Mouse (Mus musculus): ENCODE measurements around the gene Arel1. TPM values are rescaled to one million over a fixed set of nuclear protein-coding genes. Genes with fewer than 3 reads are reported as not detected.

Arel1 gene
- 3.2 and 3.4 TPM in 2 replicates for polyA plus RNA-seq (2012)

GRCm38 (mm10) chr12:84970428-84971096, at the start of gene Arel1, which contains the start of gene Fcf1:
Arel1 (minus strand) TSS chr12:84970900.
Fcf1 (plus strand) TSS chr12:84970897.

GRCm38 (mm10) chr12:84996083-84996496, 25.4 kb upstream of the Arel1 start, which contains the start of gene Ylpm1:
Ylpm1 (plus strand) TSS chr12:84996321.

GRCm38 (mm10) chr12:84876481-84877121, 94.1 kb downstream of the Arel1 start, which contains the start of gene Ltbp2:
Ltbp2 (minus strand) TSS chr12:84876532.

Other genes starting within 250 kb of the Arel1 start
- gene Npc2, start 197.7 kb downstream of the Arel1 start, polyA plus RNA-seq (2012) = 313 and 426 TPM in 2 replicates
- gene Isca2, start 197.6 kb downstream of the Arel1 start, polyA plus RNA-seq (2012) = 30.2 and 32.4 TPM in 2 replicates
- gene Ltbp2, start 94.4 kb downstream of the Arel1 start, polyA plus RNA-seq (2012) = 0.12 TPM in 1 of 2 replicates, not detected in the other
- 13.0 and 18.4 TPM in 2 replicates for gene Fcf1, start within 50 bp of the Arel1 start, polyA plus RNA-seq (2012)
- gene Ylpm1, start 25.4 kb upstream of the Arel1 start, polyA plus RNA-seq (2012) = 34.4 and 42.6 TPM in 2 replicates
- gene Prox2, start 139.9 kb upstream of the Arel1 start, polyA plus RNA-seq (2012) = 1.6 and 1.9 TPM in 2 replicates
- gene Dlst, start 139.9 kb upstream of the Arel1 start, polyA plus RNA-seq (2012) = 494 and 513 TPM in 2 replicates
- gene Rps6kl1, start 180.4 kb upstream of the Arel1 start, polyA plus RNA-seq (2012) = 0.27 and 0.35 TPM in 2 replicates
- 0.32 and 0.35 TPM in 2 replicates for gene Pgf, start 206.9 kb upstream of the Arel1 start, polyA plus RNA-seq (2012)
- 234 and 376 TPM in 2 replicates for gene Eif2b2, start 248.6 kb upstream of the Arel1 start, polyA plus RNA-seq (2012)

Measured in megakaryocyte-erythroid progenitor cell, adult 5 weeks (primary cell).